ENCODE assay signal across 21 mouse cellular contexts in genomic region chr12:99856011-99856410, GRCm38 (mm10). TPM values are rescaled to one million over a fixed set of nuclear protein-coding genes. Genes with fewer than 3 reads are reported as not detected.
DNase-seq lines count a peak whose midpoint lies in the region; ATAC-seq lines count a peak whose summit lies in the region.
"Had no signal": no experiment of that assay in that cellular context is flagged by ENCODE, and none has a peak within 500 bp of the region (broad histone marks: within the 10 kb centered on the region; RNA-seq: fewer than 3 reads in every experiment).

No protein-coding gene starts in this region.

- 46% methylated on average over 9 of the region's 9 CpGs for WGBS in midbrain, embryonic 14.5 days
- WGBS in midbrain, embryonic 10.5 days, result 90% methylated on average over 9 of the region's 9 CpGs

- H3K36me3 ChIP-seq in midbrain, embryonic 14.5 days (ENCODE audit: control insufficient read depth, insufficient read depth, low read length), result no peaks in the 10 kb centered on the region
- peaks cover 15% of the 10 kb centered on the region for H3K36me3 ChIP-seq in midbrain, embryonic 10.5 days
- H3K36me3 ChIP-seq: heart, embryonic 15.5 days; hindbrain, embryonic 15.5 days had no signal

- ATAC-seq in midbrain, embryonic 14.5 days (ENCODE audit: low FRiP score, low TSS enrichment), result no peak
- ATAC-seq: activated CD4-positive, CD25-positive, alpha-beta regulatory T cell, adult 4 months; forebrain, embryonic 13.5 days; Patski had no signal

- H3K4me1 ChIP-seq in midbrain, embryonic 14.5 days (ENCODE audit: control insufficient read depth, insufficient read depth, low read length), result peaks cover 15% of the 10 kb centered on the region
- H3K4me1 ChIP-seq in midbrain, embryonic 10.5 days, result no peaks in the 10 kb centered on the region
- H3K4me1 ChIP-seq: embryonic facial prominence, embryonic 10.5 days had no signal

- peak; percentile 26 to 27 for DNase-seq in cerebellum, adult 18-20 months
- no peak for DNase-seq in cerebellum, adult 8-10 months
- peak; percentile 81 for DNase-seq in heart, adult 11 months
- no peak for DNase-seq in heart, adult 8-10 months (ENCODE audit: low spot score)
- peak; percentile 59 for DNase-seq in midbrain, embryonic 14.5 days
- DNase-seq in midbrain, embryonic 10.5 days (ENCODE audit: low spot score), result no peak
- DNase-seq in cerebellum, postnatal 10 days, result peak; percentile 44 to 65
- no peak for DNase-seq in MN1 (ENCODE audit: low spot score)
- DNase-seq: adrenal gland, postnatal 14 days; gastrocnemius, postnatal 36 days; heart, adult 18-20 months; heart, postnatal 14 days; kidney, adult 18-20 months had no signal

- no peaks in the 10 kb centered on the region for H3K9me3 ChIP-seq in midbrain, embryonic 14.5 days (ENCODE audit: control insufficient read depth, low read length)
- no peaks in the 10 kb centered on the region for H3K9me3 ChIP-seq in midbrain, embryonic 10.5 days (replicated peaks)
- H3K9me3 ChIP-seq: embryonic facial prominence, embryonic 10.5 days; forebrain, embryonic 13.5 days; heart, embryonic 15.5 days; hindbrain, embryonic 15.5 days had no signal

- no peak overlapping the region for H3K9ac ChIP-seq in midbrain, embryonic 14.5 days (replicated peaks; ENCODE audit: low read length)
- H3K9ac ChIP-seq: forebrain, embryonic 13.5 days; heart, embryonic 15.5 days; hindbrain, embryonic 15.5 days had no signal

- no peak overlapping the region for H3K27ac ChIP-seq in midbrain, embryonic 14.5 days (replicated peaks; ENCODE audit: low read depth, low read length)
- no peak overlapping the region for H3K27ac ChIP-seq in midbrain, embryonic 10.5 days (replicated peaks)
- H3K27ac ChIP-seq: embryonic facial prominence, embryonic 10.5 days; forebrain, embryonic 13.5 days; heart, embryonic 15.5 days; hindbrain, embryonic 15.5 days had no signal

- no peaks in the 10 kb centered on the region for H3K27me3 ChIP-seq in midbrain, embryonic 14.5 days (ENCODE audit: control insufficient read depth, insufficient read depth, low read length)
- H3K27me3 ChIP-seq in midbrain, embryonic 10.5 days (ENCODE audit: low read depth, poor library complexity, severe bottlenecking), result no peaks in the 10 kb centered on the region
- H3K27me3 ChIP-seq: forebrain, embryonic 13.5 days; heart, embryonic 15.5 days; hindbrain, embryonic 15.5 days; Patski had no signal

- no peak overlapping the region for H3K4me2 ChIP-seq in midbrain, embryonic 14.5 days (ENCODE audit: low read length)
- H3K4me2 ChIP-seq: forebrain, embryonic 13.5 days; heart, embryonic 11.5 days; heart, embryonic 15.5 days; hindbrain, embryonic 15.5 days had no signal

- H3K4me3 ChIP-seq in midbrain, embryonic 14.5 days (replicated peaks; ENCODE audit: low read depth, low read length), result no peak overlapping the region
- H3K4me3 ChIP-seq in midbrain, embryonic 10.5 days, result no peak overlapping the region
- H3K4me3 ChIP-seq: embryonic facial prominence, embryonic 10.5 days; forebrain, embryonic 13.5 days; heart, embryonic 15.5 days; hindbrain, embryonic 15.5 days had no signal

RNA-seq across cellular contexts. Expression of gene Efcab11, which starts 28.2 kb away (rescaled TPM):
- total RNA-seq in heart, adult 8-10 months (2022), result under 1 TPM in 2 of 4 experiments, not detected in 2; 0.11 to 0.31 TPM
- polyA plus RNA-seq in midbrain, embryonic 14.5 days (2014; fragmentation: Nextera tagmentation; extraction: Ambion mirVana), result 5.4 and 6.5 TPM in 2 replicates
- 24.9 and 27.8 TPM in 2 replicates for polyA plus RNA-seq in midbrain, embryonic 10.5 days (2016; fragmentation: Nextera tagmentation; extraction: Ambion mirVana)
- total RNA-seq: gastrocnemius, adult 8-10 months; gastrocnemius, postnatal 36 days; heart, adult 18-20 months had no signal

RNA-seq across cellular contexts. Expression of gene Tdp1, which starts 28.3 kb away (rescaled TPM):
- total RNA-seq in heart, adult 8-10 months (2022), result 10 to 100 TPM in 1 of 4 experiments, 1 to 10 TPM in 3; 7.5 to 11.1 (median 9.2) TPM
- polyA plus RNA-seq in midbrain, embryonic 14.5 days (2014; fragmentation: Nextera tagmentation; extraction: Ambion mirVana), result 47.7 and 62.1 TPM in 2 replicates
- polyA plus RNA-seq in midbrain, embryonic 10.5 days (2016; fragmentation: Nextera tagmentation; extraction: Ambion mirVana), result 87.1 and 89.7 TPM in 2 replicates

Comparison
In these comparisons a context has a peak if more than half of its experiments do, and no peak if none do; other contexts are left out.
1. DNase-seq: peak in cerebellum, adult 18-20 months (2 of 2), heart, adult 11 months (single experiment), midbrain, embryonic 14.5 days (single experiment) and cerebellum, postnatal 10 days (2 of 2); none in cerebellum, adult 8-10 months (single experiment), heart, adult 8-10 months (single experiment), midbrain, embryonic 10.5 days (single experiment) and MN1 (single experiment).